Mouse (Mus musculus) brain, embryonic 14.5 days (tissue): Measurements from ENCODE around the gene 2310061N02Rik.

Source experiments
- CTCF ChIP-seq: fragments of 200-500 bp; IDR thresholded peaks from 2 replicates; pipeline ENCODE4 v1.5.1; 2012; ENCODE audit warnings: inconsistent platforms, mild to moderate bottlenecking, moderate library complexity, borderline replicate concordance; ENCODE audit not compliant: insufficient read depth, insufficient read length; ENCODE audit errors: extremely low read depth
- POLR2A ChIP-seq: fragments of 200-500 bp; IDR thresholded peaks from 2 replicates; pipeline ENCODE4 v1.6.1; 2012; ENCODE audit warnings: mild to moderate bottlenecking, inconsistent platforms, borderline replicate concordance; ENCODE audit not compliant: poor library complexity, insufficient read depth, insufficient read length, severe bottlenecking; ENCODE audit errors: extremely low read depth

GRCm38 (mm10) chr16:88735391-88735790 lies 27.6 kb upstream of the 2310061N02Rik start:
- no peak for TF ChIP-seq CTCF
- TF ChIP-seq POLR2A, result no peak
